Mouse (Mus musculus) ES-E14 (cell line): ENCODE data around the gene Gzmg. TPM values are rescaled to one million over a fixed set of nuclear protein-coding genes. Genes with fewer than 3 reads are reported as not detected.
"Not testable (repeated sequence)": the region's sequence is repeated elsewhere in the genome, so short reads cannot be mapped to it uniquely, and the experiment has no call there.

ENCODE experiments used
- DNase-seq: peaks from one replicate; pipeline ENCODE4 v3.0.0-alpha.2; 2013; ENCODE audit warnings: low read depth, low spot score
- H3K27ac ChIP-seq: 2 replicates; pipeline ENCODE4 v1.5.1; 2012; ENCODE audit warnings: low read depth, mild to moderate bottlenecking, low read length, moderate library complexity, mixed read lengths; ENCODE audit not compliant: poor library complexity, insufficient read depth, severe bottlenecking
- H3K36me3 ChIP-seq: 2 replicates; pipeline ENCODE4 v1.6.1; 2012; ENCODE audit warnings: mild to moderate bottlenecking, low read length, moderate library complexity, mixed read lengths; ENCODE audit not compliant: control insufficient read depth, poor library complexity, insufficient read depth, severe bottlenecking
- H3K4me1 ChIP-seq, 2 experiments: fragments of 150-350 bp in 1 of 2; sonication (generic) in 1 of 2; 2 replicates each; pipeline ENCODE4 v1.6.1; 2012; ENCODE audit warnings: low read length in 2 of 2, mild to moderate bottlenecking in 1 of 2, mixed read lengths in 1 of 2; ENCODE audit not compliant: control insufficient read depth in 2 of 2, insufficient read depth in 2 of 2, poor library complexity in 1 of 2
- H3K4me3 ChIP-seq, 2 experiments: fragments of 150-350 bp in 1 of 2; sonication (generic) in 1 of 2; 2 replicates each; pipeline ENCODE4 v1.5.1; 2012; ENCODE audit warnings: low read length in 2 of 2, low read depth in 1 of 2, mild to moderate bottlenecking in 1 of 2, mixed read lengths in 1 of 2; ENCODE audit not compliant: insufficient read depth in 1 of 2, poor library complexity in 1 of 2, severe bottlenecking in 1 of 2
- H3K9ac ChIP-seq: 2 replicates; pipeline ENCODE4 v1.6.1; 2012; ENCODE audit warnings: low read depth, mild to moderate bottlenecking, low read length, mixed read lengths; ENCODE audit not compliant: poor library complexity, insufficient read depth, severe bottlenecking
- H3K9me3 ChIP-seq: fragments of 150-350 bp; sonication (generic); 2 replicates; pipeline ENCODE4 v1.6.1; 2012; ENCODE audit warnings: low read depth, mild to moderate bottlenecking, low read length; ENCODE audit not compliant: control insufficient read depth, insufficient read depth
- CHD2 ChIP-seq: IDR thresholded peaks from 2 replicates; pipeline ENCODE4 v1.6.1; 2014; ENCODE audit warnings: mild to moderate bottlenecking, low read depth, low read length, inconsistent platforms
- HCFC1 ChIP-seq: IDR thresholded peaks from 2 replicates; pipeline ENCODE4 v1.6.1; 2012; ENCODE audit warnings: low read length, inconsistent platforms, borderline replicate concordance; ENCODE audit not compliant: insufficient read depth
- MAFK ChIP-seq: IDR thresholded peaks from 2 replicates; pipeline ENCODE4 v1.6.1; 2014; ENCODE audit warnings: mild to moderate bottlenecking, low read depth, low read length, inconsistent platforms; ENCODE audit not compliant: insufficient read depth
- ZC3H11A ChIP-seq: IDR thresholded peaks from 2 replicates; pipeline ENCODE4 v1.6.1; 2012; ENCODE audit warnings: low read depth, mild to moderate bottlenecking, inconsistent platforms, low read length, borderline replicate concordance
- ZNF384 ChIP-seq: IDR thresholded peaks from 2 replicates; pipeline ENCODE4 v1.6.1; 2012; ENCODE audit warnings: low read depth, low read length, inconsistent platforms
- in situ Hi-C, 2 experiments: fragments of 600-800 bp; cut with MboI; formaldehyde crosslinking; loops; one replicate each; pipeline ENCODE4 v1.15.1; 2025; ENCODE audit warnings: low sequenced_read_pairs in 2 of 2, inconsistent platforms in 1 of 2; ENCODE audit not compliant: unreplicated experiment in 2 of 2
- total RNA-seq: library from RNA; depleted of rRNA; stranded (reverse); fragments of 300-350 nt; gene quantifications from 2 replicates; pipeline ENCODE4 v1.2.3, GENCODE M21; 2012

Gzmg gene
- total RNA-seq, 1 experiment: not detected

DNA sequence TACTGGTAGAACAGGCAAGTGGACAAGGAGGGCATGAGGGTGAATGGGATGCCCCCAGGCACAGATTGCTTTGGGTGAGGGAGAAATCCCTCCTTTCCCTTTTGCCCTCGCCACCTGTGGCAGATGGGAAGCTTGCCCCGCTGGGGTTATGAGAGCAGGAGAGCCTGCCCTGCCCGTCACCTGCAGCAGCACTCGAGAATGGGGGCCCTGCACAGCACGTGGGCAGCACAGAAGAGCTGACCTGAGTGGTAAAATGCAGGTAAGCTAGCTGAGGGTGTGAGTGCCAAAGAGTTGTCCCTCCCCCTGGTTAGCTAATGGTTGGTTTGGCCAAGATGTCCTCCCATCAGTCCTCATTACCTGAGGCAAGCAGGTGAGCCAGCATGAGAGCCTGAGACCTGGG is 27.1 kb upstream of the Gzmg start:
- Histone ChIP-seq H3K9me3 (no peaks in the 10 kb centered on the region), H3K27ac (no peak overlapping the region), H3K36me3 (no peaks in the 10 kb centered on the region), H3K4me1 (no peaks in the 10 kb centered on the region), H3K9ac (no peak overlapping the region), H3K4me3 (no peak overlapping the region)
- no peak for DNase-seq
- in situ Hi-C loops: no loop called here
- TF ChIP-seq HCFC1 (no peak), ZC3H11A (no peak), CHD2 (no peak), ZNF384 (no peak), MAFK (no peak)

DNA sequence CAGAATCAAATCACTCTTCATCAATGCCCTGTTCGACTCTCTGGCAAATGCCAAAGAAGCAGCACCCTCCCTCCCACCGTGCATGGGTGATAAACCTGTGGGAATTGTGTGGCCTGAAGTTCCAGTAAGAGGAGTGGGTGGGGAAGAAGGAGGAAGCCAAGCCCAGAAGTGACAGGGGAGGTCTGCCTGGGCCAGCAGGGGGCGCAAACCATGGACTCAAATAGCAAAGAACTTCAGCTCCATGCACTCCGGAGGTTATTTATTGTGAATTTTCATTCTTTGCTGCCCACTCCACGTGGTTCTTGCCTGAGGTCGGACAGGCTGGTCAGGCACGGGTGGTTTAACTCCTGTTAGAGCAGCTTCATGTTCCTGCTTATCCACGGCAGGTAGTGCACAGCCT is 18.3 kb upstream of the Gzmg start:
- H3K9ac ChIP-seq, H3K9me3 ChIP-seq, in situ Hi-C loops, H3K36me3 ChIP-seq, H3K4me1 ChIP-seq, H3K27ac ChIP-seq, H3K4me3 ChIP-seq: not testable (repeated sequence)
- DNase-seq: peak; percentile 49

DNA sequence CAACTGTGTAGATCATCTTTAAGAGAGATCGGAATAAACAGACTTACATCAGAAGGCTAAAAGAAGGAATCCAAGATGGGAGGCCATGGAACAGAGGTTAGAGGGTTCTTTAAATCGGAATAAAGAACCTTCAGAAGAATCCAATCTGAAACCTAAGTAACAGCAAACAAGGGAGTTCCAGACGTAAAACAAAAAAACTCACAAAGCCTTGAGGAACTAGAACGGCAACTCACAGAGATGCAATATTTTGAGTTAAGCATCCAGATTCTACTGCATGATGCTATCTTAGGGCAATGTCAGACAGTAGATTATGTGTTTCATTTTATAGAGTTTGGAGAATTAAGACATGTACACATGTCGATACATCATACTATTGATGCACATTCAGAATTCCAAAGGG is 15.1 kb upstream of the Gzmg start, which contains the start of gene Gzmn:
Gzmn (minus strand) TSS at position 101 of the 400 bp plus-strand sequence.
- Histone ChIP-seq H3K9me3 (no peaks in the 10 kb centered on the region), H3K36me3 (no peaks in the 10 kb centered on the region), H3K4me3 (no peak within 1 kb of the TSS), H3K4me1 (no peaks in the 10 kb centered on the region), H3K27ac (no peak within 1 kb of the TSS), H3K9ac (no peak within 1 kb of the TSS)
- DNase-seq: no peak
- no peak for TF ChIP-seq HCFC1
- no peak for TF ChIP-seq ZC3H11A
- no peak for TF ChIP-seq MAFK
- no peak for TF ChIP-seq CHD2
- TF ChIP-seq ZNF384: no peak
- in situ Hi-C loops: no loop called here

DNA sequence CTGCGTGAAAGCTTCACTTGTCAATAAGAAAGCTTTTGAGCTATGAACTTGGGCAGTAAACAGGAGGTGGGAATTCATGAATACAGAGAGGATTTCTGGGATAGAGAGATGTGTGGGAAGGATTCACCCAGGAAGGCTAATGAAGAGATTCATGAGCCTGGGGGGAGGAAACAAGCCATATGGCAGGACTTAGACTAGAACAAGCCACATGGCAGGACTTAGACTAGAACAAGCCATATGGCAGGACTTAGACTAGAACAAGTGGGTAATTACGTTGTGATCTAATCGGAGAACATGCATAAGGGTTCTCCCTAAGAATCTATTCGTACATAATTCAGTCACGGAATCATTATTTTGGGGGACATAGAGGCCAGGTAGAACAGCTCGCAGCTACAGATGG is 14.0 kb upstream of the Gzmg start:
- Histone ChIP-seq H3K4me3 (no peak overlapping the region), H3K27ac (no peak overlapping the region), H3K9me3 (no peaks in the 10 kb centered on the region), H3K4me1 (no peaks in the 10 kb centered on the region), H3K9ac (no peak overlapping the region), H3K36me3 (no peaks in the 10 kb centered on the region)
- TF ChIP-seq ZNF384 (no peak), CHD2 (no peak), HCFC1 (no peak), MAFK (no peak), ZC3H11A (no peak)
- DNase-seq: no peak
- in situ Hi-C loops: no loop called here

DNA sequence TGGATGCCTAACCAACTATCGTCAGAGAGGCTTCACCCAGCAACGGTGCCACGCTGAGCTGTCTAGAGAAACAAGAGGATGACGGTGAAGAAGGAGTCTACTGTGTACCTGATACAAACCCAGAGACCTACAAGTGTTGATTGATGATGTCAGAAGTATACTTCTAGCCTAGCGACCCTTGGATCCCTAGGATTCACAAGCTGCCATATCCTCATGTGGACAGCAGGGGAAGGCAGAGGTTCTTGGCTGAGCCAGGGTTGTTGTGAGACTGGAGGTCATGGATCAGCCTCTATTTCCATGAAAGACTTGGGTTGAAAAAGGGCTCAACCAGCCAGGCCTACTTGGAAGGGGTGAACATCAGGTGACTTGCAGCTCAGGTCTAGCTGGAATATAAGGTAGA is 13.4 kb upstream of the Gzmg start:
- Histone ChIP-seq H3K9me3 (no peaks in the 10 kb centered on the region), H3K36me3 (no peaks in the 10 kb centered on the region), H3K4me3 (no peak overlapping the region), H3K9ac (no peak overlapping the region), H3K27ac (peak overlapping the region; percentile 31; the same call in 1 of the 2 replicates), H3K4me1 (no peaks in the 10 kb centered on the region)
- in situ Hi-C loops: no loop called here
- no peak for DNase-seq
- no peak for TF ChIP-seq ZC3H11A
- no peak for TF ChIP-seq ZNF384
- TF ChIP-seq CHD2: no peak
- no peak for TF ChIP-seq MAFK
- TF ChIP-seq HCFC1: no peak
